Mouse (Mus musculus) erythroblast, embryonic 14.5 days (primary cell): Measurements from ENCODE around the gene Stradb.

Experiments used
- GATA1 ChIP-seq: IDR thresholded peaks from 2 replicates; pipeline ENCODE4 v1.6.1; 2012; ENCODE audit warnings: low read length, inconsistent platforms, mixed read lengths
- TAL1 ChIP-seq: IDR thresholded peaks from 3 replicates; pipeline ENCODE4 v1.6.1; 2012; ENCODE audit warnings: low read length, inconsistent platforms, mixed read lengths

DNA sequence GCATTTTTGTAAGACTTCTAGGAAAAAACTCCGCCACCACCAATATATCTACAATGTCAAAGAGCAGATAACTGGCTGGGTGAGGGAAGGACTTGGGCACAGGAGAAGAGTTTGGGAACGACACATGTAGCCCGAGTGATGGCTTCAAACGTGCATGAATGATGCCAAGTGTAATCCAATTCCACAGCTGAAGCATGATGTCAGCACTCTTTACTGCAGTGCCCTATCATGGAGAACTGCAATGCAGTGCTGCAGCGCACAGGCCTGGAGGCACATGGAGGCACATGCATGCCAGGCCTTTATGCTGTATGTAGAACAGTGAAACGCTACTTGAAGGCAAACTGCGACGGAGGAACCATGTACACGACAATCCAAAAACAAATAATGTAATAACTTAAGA, 26.6 kb upstream of the Stradb start:
- no peak for TF ChIP-seq TAL1
- TF ChIP-seq GATA1 = no peak
